Mouse (Mus musculus) layer of hippocampus, adult 11-12 months (tissue): ENCODE measurements around the gene Gm28710.

Experiments used
- DNase-seq: peaks from one replicate; pipeline ENCODE4 v3.0.0; 2022; ENCODE audit warnings: low spot score

The Gm28710 gene

GRCm38 (mm10) chr5:16791243-16791860 is at the start of gene Gm28710:
Gene Gm28710 (plus strand): TSS chr5:16791810.
- no peak for DNase-seq

- no peak for DNase-seq
Measured at GRCm38 (mm10) chr5:16777176-16777575, 14.4 kb upstream of the Gm28710 start.

- no peak for DNase-seq
Measured at GRCm38 (mm10) chr5:16778610-16779172, 12.9 kb upstream of the Gm28710 start.

- no peak for DNase-seq
Measured at GRCm38 (mm10) chr5:16785627-16786026, 6.0 kb upstream of the Gm28710 start.

- DNase-seq: no peak
Measured at GRCm38 (mm10) chr5:16794972-16795371, 3.4 kb downstream of the Gm28710 start.

GRCm38 (mm10) chr5:16802726-16803125 is 11.1 kb downstream of the Gm28710 start:
- DNase-seq: no peak

GRCm38 (mm10) chr5:16838991-16839390 is 47.4 kb downstream of the Gm28710 start:
- DNase-seq: no peak

GRCm38 (mm10) chr5:16869309-16869915 is 77.8 kb downstream of the Gm28710 start:
- DNase-seq: peak; percentile 66

GRCm38 (mm10) chr5:16894161-16894560 is 102.6 kb downstream of the Gm28710 start:
- peak; percentile 9 for DNase-seq

GRCm38 (mm10) chr5:16919791-16920190 is 128.2 kb downstream of the Gm28710 start:
- DNase-seq: no peak

GRCm38 (mm10) chr5:16922473-16922872 is 130.9 kb downstream of the Gm28710 start:
- no peak for DNase-seq
